Mouse (Mus musculus) hindbrain, embryonic 11.5 days (tissue): ENCODE data around the gene Shroom3. TPM values are rescaled to one million over a fixed set of nuclear protein-coding genes. Genes with fewer than 3 reads are reported as not detected.

Experiments
- ATAC-seq: fragments of 200-750 bp; cut with Nextera tagmentation; 2 replicates; pipeline ENCODE4 v1.8.0; 2017; ENCODE audit warnings: mild to moderate bottlenecking, moderate TSS enrichment, moderate library complexity; ENCODE audit not compliant: low FRiP score
- DNase-seq: peaks from one replicate; pipeline ENCODE4 v3.0.0-alpha.2; 2015; ENCODE audit warnings: low spot score
- H3K27ac ChIP-seq: fragments of 300-500 bp; sonication (generic); 2 replicates; pipeline ENCODE4 v1.5.1; 2014; ENCODE audit warnings: mild to moderate bottlenecking, low read depth, low read length
- H3K27me3 ChIP-seq: fragments of 300-500 bp; sonication (generic); 2 replicates; pipeline ENCODE4 v1.6.1; 2014; ENCODE audit warnings: mild to moderate bottlenecking, low read length, moderate library complexity, mixed read lengths; ENCODE audit not compliant: control insufficient read depth, insufficient read depth
- H3K36me3 ChIP-seq: fragments of 300-500 bp; sonication (generic); 2 replicates; pipeline ENCODE4 v1.6.1; 2014; ENCODE audit warnings: mild to moderate bottlenecking, low read length, moderate library complexity, mixed read lengths; ENCODE audit not compliant: control insufficient read depth, insufficient read depth
- H3K4me1 ChIP-seq: fragments of 300-500 bp; sonication (generic); replicated peaks from 2 replicates; pipeline ENCODE4 v1.6.1; 2014; ENCODE audit warnings: low read length, mixed read lengths; ENCODE audit not compliant: control insufficient read depth, insufficient read depth
- H3K4me2 ChIP-seq: fragments of 300-500 bp; sonication (generic); replicated peaks from 2 replicates; pipeline ENCODE4 v1.6.1; 2014; ENCODE audit warnings: mild to moderate bottlenecking, low read depth, low read length
- H3K4me3 ChIP-seq: fragments of 300-500 bp; sonication (generic); 2 replicates; pipeline ENCODE4 v1.5.1; 2014; ENCODE audit warnings: low read depth, low read length
- H3K9ac ChIP-seq: fragments of 300-500 bp; sonication (generic); 2 replicates; pipeline ENCODE4 v1.6.1; 2014; ENCODE audit warnings: low read depth, low read length
- H3K9me3 ChIP-seq: fragments of 300-500 bp; sonication (generic); 2 replicates; pipeline ENCODE4 v1.6.1; 2016; ENCODE audit warnings: low read length; ENCODE audit not compliant: control insufficient read depth
- WGBS: fragments of 180-500 bp; shearing (Covaris S2); extraction: QIAGEN DNeasy Blood & Tissue Kit; methylation state at CpG from one replicate; pipeline ENCODE4 v1.1.7; 2014; 5-methylcytosine and 5-hydroxymethylcytosine counted together
- polyA plus RNA-seq: library from polyadenylated mRNA; unstranded; fragments of >200 nt; fragmentation: Nextera tagmentation; extraction: Ambion mirVana; gene quantifications from 2 replicates; pipeline ENCODE4 v1.2.1, GENCODE M21; 2014

Gene Shroom3
- polyA plus RNA-seq, 1 experiment from 2014 or later: 4.8 TPM

- no peaks in the 10 kb centered on the region for H3K27me3 ChIP-seq
- H3K4me1 ChIP-seq: no peaks in the 10 kb centered on the region
- DNase-seq (no peak), ATAC-seq (no peak)
- no peak overlapping the region for H3K4me3 ChIP-seq
- WGBS: 85% methylated on average over 6 of the region's 6 CpGs
- H3K9ac ChIP-seq: no peak overlapping the region
- no peak overlapping the region for H3K27ac ChIP-seq
- H3K36me3 ChIP-seq: no peaks in the 10 kb centered on the region
- no peaks in the 10 kb centered on the region for H3K9me3 ChIP-seq
- H3K4me2 ChIP-seq: no peak overlapping the region
Measured at GRCm38 (mm10) chr5:92759156-92759745, 76.0 kb downstream of the Shroom3 start.

- 55% methylated on average over 7 of the region's 7 CpGs for WGBS
- Histone ChIP-seq H3K4me1 (no peaks in the 10 kb centered on the region), H3K9ac (no peak overlapping the region), H3K27ac (no peak overlapping the region), H3K36me3 (no peaks in the 10 kb centered on the region), H3K4me3 (no peak overlapping the region), H3K4me2 (no peak overlapping the region), H3K9me3 (no peaks in the 10 kb centered on the region), H3K27me3 (no peaks in the 10 kb centered on the region)
- no peak for ATAC-seq
- DNase-seq: no peak
Measured at GRCm38 (mm10) chr5:92760542-92760941, 77.3 kb downstream of the Shroom3 start.

GRCm38 (mm10) chr5:92761615-92762353 is 78.5 kb downstream of the Shroom3 start:
- Histone ChIP-seq H3K4me3 (no peak overlapping the region), H3K27ac (no peak overlapping the region), H3K9ac (no peak overlapping the region), H3K4me1 (no peaks in the 10 kb centered on the region), H3K36me3 (no peaks in the 10 kb centered on the region), H3K27me3 (no peaks in the 10 kb centered on the region), H3K4me2 (no peak overlapping the region), H3K9me3 (no peaks in the 10 kb centered on the region)
- DNase-seq (no peak), ATAC-seq (no peak)
- 84% methylated on average over 9 of the region's 9 CpGs for WGBS

- H3K9ac ChIP-seq: no peak overlapping the region
- H3K36me3 ChIP-seq: no peaks in the 10 kb centered on the region
- no peaks in the 10 kb centered on the region for H3K9me3 ChIP-seq
- no peaks in the 10 kb centered on the region for H3K27me3 ChIP-seq
- no peak overlapping the region for H3K4me3 ChIP-seq
- DNase-seq (no peak), ATAC-seq (no peak)
- WGBS: 91% methylated on average over 5 of the region's 5 CpGs
- H3K4me1 ChIP-seq: no peaks in the 10 kb centered on the region
- no peak overlapping the region for H3K4me2 ChIP-seq
- no peak overlapping the region for H3K27ac ChIP-seq
Measured at GRCm38 (mm10) chr5:92762425-92762824, 79.2 kb downstream of the Shroom3 start.

GRCm38 (mm10) chr5:92763546-92763952 is 80.3 kb downstream of the Shroom3 start:
- Histone ChIP-seq H3K27me3 (no peaks in the 10 kb centered on the region), H3K4me3 (no peak overlapping the region), H3K9ac (no peak overlapping the region), H3K9me3 (no peaks in the 10 kb centered on the region), H3K4me1 (no peaks in the 10 kb centered on the region), H3K4me2 (no peak overlapping the region), H3K36me3 (no peaks in the 10 kb centered on the region), H3K27ac (no peak overlapping the region)
- no peak for DNase-seq
- WGBS: 39% methylated on average over 4 of the region's 4 CpGs
- no peak for ATAC-seq

DNA sequence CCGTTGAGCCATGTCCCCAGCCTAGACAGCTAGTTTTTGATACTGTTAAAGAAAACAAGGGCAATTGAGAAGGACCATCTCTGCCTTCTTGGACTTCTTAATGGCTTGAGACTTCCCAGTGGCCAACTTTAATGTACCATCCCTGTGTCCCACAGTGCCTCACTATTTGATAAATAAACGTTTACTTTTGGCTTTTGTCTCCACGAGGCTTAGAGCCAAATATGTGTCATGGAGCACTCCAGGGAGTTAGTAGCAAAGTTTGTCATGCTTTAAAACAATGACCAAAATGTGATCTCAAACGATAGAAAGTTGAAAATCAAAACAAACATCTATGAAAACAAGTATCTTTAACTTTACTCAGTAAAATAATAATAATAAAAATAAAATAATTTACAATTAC is 83.1 kb downstream of the Shroom3 start:
- Histone ChIP-seq H3K9me3 (no peaks in the 10 kb centered on the region), H3K27ac (no peak overlapping the region), H3K4me1 (no peaks in the 10 kb centered on the region), H3K36me3 (no peaks in the 10 kb centered on the region), H3K4me2 (no peak overlapping the region), H3K9ac (no peak overlapping the region), H3K27me3 (no peaks in the 10 kb centered on the region), H3K4me3 (no peak overlapping the region)
- no peak for ATAC-seq
- no peak for DNase-seq
- WGBS: 68% methylated on average over 4 of the region's 4 CpGs

- DNase-seq (no peak), ATAC-seq (no peak)
- Histone ChIP-seq H3K4me2 (no peak overlapping the region), H3K27me3 (no peaks in the 10 kb centered on the region), H3K9ac (no peak overlapping the region), H3K9me3 (no peaks in the 10 kb centered on the region), H3K36me3 (no peaks in the 10 kb centered on the region), H3K4me3 (no peak overlapping the region), H3K4me1 (no peaks in the 10 kb centered on the region), H3K27ac (no peak overlapping the region)
- 47% methylated on average over 7 of the region's 7 CpGs for WGBS
Measured at GRCm38 (mm10) chr5:92767194-92767777, 84.1 kb downstream of the Shroom3 start.

DNA sequence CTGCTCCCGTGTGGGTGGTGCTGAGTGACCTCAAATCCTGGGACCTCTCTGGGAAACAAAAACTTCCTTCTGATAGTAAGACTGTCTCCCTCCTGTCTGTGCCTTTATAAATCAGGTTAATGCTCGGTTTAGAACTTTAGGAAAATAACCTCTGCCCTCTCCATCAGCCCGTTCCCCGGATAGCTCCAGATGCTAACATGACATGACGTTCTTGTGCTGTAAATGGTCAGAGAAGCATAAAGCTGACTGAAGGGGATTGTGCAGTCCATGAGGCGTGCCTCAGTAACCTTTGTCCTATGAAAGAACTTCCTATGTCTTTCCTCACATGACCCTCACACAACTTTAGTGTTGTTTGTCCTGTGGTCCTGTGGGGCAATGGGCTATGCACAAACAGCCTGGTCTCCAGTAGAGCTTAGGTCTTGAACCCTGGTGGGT is 84.6 kb downstream of the Shroom3 start:
- H3K4me3 ChIP-seq: no peak overlapping the region
- no peaks in the 10 kb centered on the region for H3K4me1 ChIP-seq
- H3K36me3 ChIP-seq: no peaks in the 10 kb centered on the region
- H3K4me2 ChIP-seq: no peak overlapping the region
- H3K9ac ChIP-seq: no peak overlapping the region
- no peak for DNase-seq
- no peak for ATAC-seq
- no peaks in the 10 kb centered on the region for H3K9me3 ChIP-seq
- WGBS: 52% methylated on average over 6 of the region's 6 CpGs
- no peak overlapping the region for H3K27ac ChIP-seq
- H3K27me3 ChIP-seq: no peaks in the 10 kb centered on the region

DNA sequence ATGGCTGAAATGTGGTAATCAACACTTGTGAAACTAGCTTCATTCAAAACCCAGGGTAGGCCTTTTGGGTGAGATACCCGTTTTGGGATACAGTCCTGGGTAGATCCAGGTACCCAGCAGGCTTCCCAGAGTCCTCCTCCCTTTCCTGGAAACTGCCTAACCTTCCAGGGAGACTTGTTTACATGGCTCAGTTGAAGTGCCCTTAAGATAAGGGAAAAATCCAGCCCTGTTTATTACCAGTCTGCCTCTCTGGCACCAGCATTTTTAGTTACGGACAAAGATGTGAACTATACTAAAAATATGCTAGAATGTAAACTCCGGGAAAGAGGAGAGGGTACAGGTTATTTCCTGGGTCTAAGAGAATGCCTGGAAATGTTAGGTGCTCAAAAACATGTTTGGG is 90.6 kb downstream of the Shroom3 start:
- H3K4me1 ChIP-seq: no peaks in the 10 kb centered on the region
- 86% methylated on average over 3 of the region's 3 CpGs for WGBS
- no peak for ATAC-seq
- DNase-seq: no peak
- H3K4me2 ChIP-seq: no peak overlapping the region
- H3K27me3 ChIP-seq: no peaks in the 10 kb centered on the region
- H3K27ac ChIP-seq: no peak overlapping the region
- H3K4me3 ChIP-seq: no peak overlapping the region
- H3K9ac ChIP-seq: no peak overlapping the region
- H3K36me3 ChIP-seq: no peaks in the 10 kb centered on the region
- H3K9me3 ChIP-seq: no peaks in the 10 kb centered on the region
